Mouse (Mus musculus) lung, embryonic 14.5 days (tissue): ENCODE data around the gene Arhgdia. TPM values are rescaled to one million over a fixed set of nuclear protein-coding genes. Genes with fewer than 3 reads are reported as not detected.
A peak's percentile ranks its signal among the peaks of the same experiment; 100 is the strongest.

Experiments used
- ATAC-seq: fragments of 200-750 bp; cut with Nextera tagmentation; 2 replicates; pipeline ENCODE4 v1.8.0; 2017; ENCODE audit warnings: mild to moderate bottlenecking, moderate TSS enrichment, moderate library complexity; ENCODE audit not compliant: insufficient read depth
- DNase-seq: peaks from one replicate; pipeline ENCODE4 v3.0.0-alpha.2; 2015
- H3K27ac ChIP-seq: fragments of 300-500 bp; sonication (generic); 2 replicates; pipeline ENCODE4 v1.5.1; 2014; ENCODE audit warnings: low read depth, mild to moderate bottlenecking, moderate library complexity
- H3K27me3 ChIP-seq: fragments of 300-500 bp; sonication (generic); 2 replicates; pipeline ENCODE4 v1.6.1; 2014; ENCODE audit warnings: low read length, control low read depth; ENCODE audit not compliant: insufficient read depth
- H3K36me3 ChIP-seq: fragments of 300-500 bp; sonication (generic); 2 replicates; pipeline ENCODE4 v1.6.1; 2014; ENCODE audit warnings: control low read depth; ENCODE audit not compliant: insufficient read depth
- H3K4me1 ChIP-seq: fragments of 300-500 bp; sonication (generic); 2 replicates; pipeline ENCODE4 v1.6.1; 2014; ENCODE audit warnings: antibody characterized with exemption, control low read depth; ENCODE audit not compliant: insufficient read depth
- H3K4me2 ChIP-seq: fragments of 300-500 bp; sonication (generic); 2 replicates; pipeline ENCODE4 v1.6.1; 2014; ENCODE audit warnings: mild to moderate bottlenecking
- H3K4me3 ChIP-seq: fragments of 300-500 bp; sonication (generic); 2 replicates; pipeline ENCODE4 v1.5.1; 2014; ENCODE audit warnings: low read depth, low read length
- H3K9ac ChIP-seq: fragments of 300-500 bp; sonication (generic); 2 replicates; pipeline ENCODE4 v1.6.1; 2014
- H3K9me3 ChIP-seq: fragments of 300-500 bp; sonication (generic); 2 replicates; pipeline ENCODE4 v1.6.1; 2016; ENCODE audit warnings: low read depth, low read length, control low read depth
- CTCF ChIP-seq: IDR thresholded peaks from 2 replicates; pipeline ENCODE4 v1.5.1; 2016; ENCODE audit warnings: antibody characterized with exemption, low read depth
- WGBS: fragments of 180-500 bp; shearing (Covaris S2); extraction: QIAGEN DNeasy Blood & Tissue Kit; methylation state at CpG from one replicate; pipeline ENCODE4 v1.1.7; 2014; 5-methylcytosine and 5-hydroxymethylcytosine counted together
- polyA plus RNA-seq: library from polyadenylated mRNA; unstranded; fragments of >200 nt; fragmentation: Nextera tagmentation; extraction: Ambion mirVana; gene quantifications from 2 replicates; pipeline ENCODE4 v1.2.1, GENCODE M21; 2014

The Arhgdia gene
- polyA plus RNA-seq, 1 experiment from 2014 or later: 734 TPM

DNA sequence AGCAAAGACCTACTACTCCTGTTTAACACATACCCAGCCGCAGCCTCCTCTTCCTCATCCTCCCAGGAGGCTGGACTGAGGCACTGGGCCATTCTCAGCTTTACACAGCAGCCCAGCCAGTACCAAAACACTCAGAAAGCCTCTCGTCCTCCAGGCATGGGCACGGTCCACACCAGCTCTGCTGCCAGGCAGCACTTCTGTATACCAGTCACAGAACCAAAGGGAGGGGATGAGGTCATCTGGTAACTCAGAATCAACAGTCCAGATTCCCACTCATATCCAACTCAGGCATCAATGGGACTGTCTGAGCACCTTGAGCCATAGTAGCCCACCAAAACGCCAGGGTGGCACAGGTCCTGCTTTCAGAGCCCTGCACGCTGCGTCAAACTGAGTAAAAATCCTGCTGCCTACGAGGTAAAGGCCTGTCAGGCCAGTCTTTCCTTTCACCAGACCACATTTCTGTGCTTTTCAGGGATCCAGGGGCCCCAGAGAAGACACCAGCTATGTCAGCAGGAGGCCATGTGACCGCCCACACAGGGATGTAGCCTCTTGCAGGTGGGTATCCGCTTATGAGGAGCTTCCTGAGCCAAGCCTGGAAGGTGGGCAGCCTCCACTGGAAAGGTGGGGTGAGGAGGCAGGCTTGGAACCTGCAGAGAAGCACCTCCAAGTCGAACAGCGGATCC is 45.5 kb upstream of the Arhgdia start:
- ATAC-seq (no peak), DNase-seq (no peak)
- WGBS: 90% methylated on average over 11 of the region's 11 CpGs

DNA sequence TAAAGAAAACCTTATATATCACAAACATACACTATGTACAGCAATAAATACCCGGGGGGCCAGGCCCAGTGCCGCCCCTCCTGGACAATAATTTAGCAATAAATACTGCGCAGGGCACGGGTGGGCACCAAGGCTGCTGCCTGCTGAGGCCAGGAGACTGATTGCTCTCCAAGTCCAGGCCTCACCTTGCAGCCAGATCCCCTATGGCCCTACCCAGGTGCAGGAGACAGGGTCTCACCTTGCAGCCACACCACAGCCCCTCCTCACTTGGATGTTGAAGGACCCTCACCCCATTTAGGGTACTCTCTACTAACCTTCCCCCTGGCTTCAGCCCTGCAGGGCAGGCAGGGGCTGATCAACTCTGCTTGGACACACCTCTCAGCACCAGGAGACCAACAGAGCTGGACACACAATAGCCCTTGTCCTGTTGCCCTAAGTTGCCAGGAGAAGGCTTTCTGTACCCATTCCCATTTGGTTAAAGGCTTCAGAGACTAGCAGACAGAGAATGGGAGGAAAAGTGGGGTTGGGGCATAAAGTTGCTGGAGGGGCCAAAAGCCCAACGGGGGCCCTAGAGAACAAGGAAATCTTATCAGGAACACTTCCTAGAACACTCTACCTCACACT is 43.8 kb upstream of the Arhgdia start, which contains the start of gene Sirt7:
Sirt7 (minus strand) TSS at position 89 of the 624 bp plus-strand sequence.
- WGBS: 22% methylated on average over 5 of the region's 5 CpGs
- peaks cover 64% of the 10 kb centered on the region for H3K36me3 ChIP-seq
- peak; percentile 22; the same call in 1 of the 2 replicates for ATAC-seq

More for the DNA sequence above, 45.5 kb upstream of the Arhgdia start:
- H3K9me3 ChIP-seq: no peaks in the 10 kb centered on the region
- peaks cover 17% of the 10 kb centered on the region for H3K4me1 ChIP-seq
- H3K27me3 ChIP-seq: no peaks in the 10 kb centered on the region
- H3K9ac ChIP-seq: no peak overlapping the region
- no peak overlapping the region for H3K4me2 ChIP-seq
- H3K4me3 ChIP-seq: no peak overlapping the region
- peaks cover 49% of the 10 kb centered on the region for H3K36me3 ChIP-seq
- no peak overlapping the region for H3K27ac ChIP-seq
- TF ChIP-seq CTCF: no peak

DNA sequence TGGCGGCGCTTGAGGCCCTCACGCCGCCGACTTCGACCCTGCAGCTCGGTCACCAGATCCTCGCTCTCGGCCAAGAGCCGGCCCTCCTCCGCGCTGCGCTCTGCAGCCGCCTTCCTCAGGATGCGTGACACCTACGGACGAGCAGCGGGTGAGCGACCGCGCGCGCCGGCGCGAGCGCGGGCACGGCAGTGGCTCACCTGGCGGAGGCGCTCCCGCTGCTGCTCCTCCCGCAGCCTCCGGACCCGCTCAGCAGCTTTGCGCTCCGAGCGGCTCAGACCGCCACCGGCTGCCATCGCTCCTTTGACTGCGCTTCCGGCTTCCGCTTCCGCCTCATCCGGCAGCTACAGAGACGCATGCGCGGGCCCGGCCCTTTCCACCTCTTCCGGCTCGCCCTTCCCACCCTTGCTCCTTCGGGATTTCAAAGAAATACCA is 43.3 kb upstream of the Arhgdia start:
- Histone ChIP-seq H3K27ac (peak overlapping the region; percentile 77), H3K4me3 (peak overlapping the region; percentile 96), H3K9me3 (no peaks in the 10 kb centered on the region), H3K4me1 (peaks cover 3% of the 10 kb centered on the region), H3K9ac (peak overlapping the region; percentile 63), H3K36me3 (peaks cover 69% of the 10 kb centered on the region), H3K27me3 (no peaks in the 10 kb centered on the region), H3K4me2 (peak overlapping the region; percentile 99)
- WGBS: under 1% methylated on average over 53 of the region's 53 CpGs
- DNase-seq: peak; percentile 94
- no peak for TF ChIP-seq CTCF
- ATAC-seq: peak; percentile 82

More for the DNA sequence above, 43.8 kb upstream of the Arhgdia start, which contains the start of gene Sirt7:
- peaks cover 9% of the 10 kb centered on the region for H3K4me1 ChIP-seq
- DNase-seq: no peak
- no peaks in the 10 kb centered on the region for H3K9me3 ChIP-seq
- TF ChIP-seq CTCF: 0 out of 2 replicates have a peak, but pooled peaks have one; percentile 6
- H3K27ac ChIP-seq: peak within 1 kb of the TSS; percentile 77
- peak within 1 kb of the TSS; percentile 99 for H3K4me2 ChIP-seq
- H3K4me3 ChIP-seq: peak within 1 kb of the TSS; percentile 96
- no peaks in the 10 kb centered on the region for H3K27me3 ChIP-seq
- H3K9ac ChIP-seq: peak within 1 kb of the TSS; percentile 63

DNA sequence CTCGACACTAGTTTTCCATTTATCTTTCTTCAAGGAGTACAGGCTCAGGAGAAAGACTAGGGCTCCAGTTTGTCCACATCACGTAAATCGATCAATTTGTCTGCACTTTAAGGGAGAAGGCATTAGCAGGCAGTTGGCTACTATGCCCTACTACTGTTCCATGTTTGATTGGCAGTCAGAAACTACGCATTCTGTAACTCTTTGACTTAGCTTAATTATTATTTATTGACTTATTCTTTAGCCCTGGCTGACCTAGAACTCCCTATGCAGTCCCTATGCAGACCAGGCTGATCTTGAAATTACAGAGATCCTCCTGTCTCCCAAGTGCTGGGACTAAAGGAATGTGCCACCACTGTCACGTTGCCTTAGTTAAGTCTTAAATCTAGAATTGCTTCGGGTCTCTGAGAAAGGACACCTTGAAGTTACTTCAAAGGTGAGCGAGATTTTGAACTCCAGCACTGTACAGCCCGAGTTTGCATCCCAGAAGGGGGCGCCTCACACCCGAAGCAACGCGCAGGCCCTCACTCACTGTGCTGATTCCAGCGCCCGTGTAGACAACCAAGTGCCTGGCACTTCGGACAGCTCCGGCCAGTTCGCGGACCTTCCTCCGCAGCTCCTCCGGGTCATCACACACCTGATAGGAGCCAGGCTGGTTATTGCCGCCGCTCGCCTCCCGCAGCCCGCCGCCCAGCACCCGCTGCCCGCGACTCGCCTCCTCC is 42.7 kb upstream of the Arhgdia start:
- TF ChIP-seq CTCF: peak; percentile 63
- no peaks in the 10 kb centered on the region for H3K27me3 ChIP-seq
- peak; percentile 78 for DNase-seq
- no peaks in the 10 kb centered on the region for H3K9me3 ChIP-seq
- WGBS: 11% methylated on average over 30 of the region's 30 CpGs
- peak; percentile 81 for ATAC-seq
- peak overlapping the region; percentile 77 for H3K27ac ChIP-seq
- peak overlapping the region; percentile 63 for H3K9ac ChIP-seq
- H3K4me3 ChIP-seq: peak overlapping the region; percentile 96
- peaks cover 3% of the 10 kb centered on the region; the same call in 1 of the 2 replicates for H3K4me1 ChIP-seq
- peak overlapping the region; percentile 99 for H3K4me2 ChIP-seq
- H3K36me3 ChIP-seq: peaks cover 66% of the 10 kb centered on the region

DNA sequence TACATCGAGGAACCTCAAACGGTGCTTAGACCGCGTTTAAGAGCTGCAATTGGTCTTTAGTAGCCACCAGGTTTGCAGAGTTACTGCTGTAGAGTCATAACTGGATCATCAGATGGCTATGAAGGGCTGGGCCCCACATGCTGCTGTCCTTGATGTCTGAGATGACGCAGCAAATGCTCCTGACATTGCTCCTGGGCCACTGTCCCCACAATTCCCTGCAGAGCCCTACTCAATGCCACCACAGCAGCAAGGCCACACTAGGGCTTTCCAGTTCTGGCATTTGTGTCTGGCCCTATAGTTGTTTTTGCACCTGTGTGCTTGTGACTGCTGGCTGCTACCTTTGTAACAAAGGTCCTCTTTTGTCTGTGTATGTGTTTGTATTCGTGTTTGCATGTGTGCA is 41.4 kb upstream of the Arhgdia start:
- Histone ChIP-seq H3K9me3 (no peaks in the 10 kb centered on the region), H3K4me3 (no peak overlapping the region), H3K27me3 (no peaks in the 10 kb centered on the region), H3K4me2 (no peak overlapping the region), H3K9ac (no peak overlapping the region), H3K27ac (no peak overlapping the region), H3K4me1 (peaks cover 3% of the 10 kb centered on the region; the same call in 1 of the 2 replicates), H3K36me3 (peaks cover 67% of the 10 kb centered on the region)
- DNase-seq (no peak), ATAC-seq (no peak)
- 89% methylated on average over 6 of the region's 6 CpGs for WGBS
- no peak for TF ChIP-seq CTCF

DNA sequence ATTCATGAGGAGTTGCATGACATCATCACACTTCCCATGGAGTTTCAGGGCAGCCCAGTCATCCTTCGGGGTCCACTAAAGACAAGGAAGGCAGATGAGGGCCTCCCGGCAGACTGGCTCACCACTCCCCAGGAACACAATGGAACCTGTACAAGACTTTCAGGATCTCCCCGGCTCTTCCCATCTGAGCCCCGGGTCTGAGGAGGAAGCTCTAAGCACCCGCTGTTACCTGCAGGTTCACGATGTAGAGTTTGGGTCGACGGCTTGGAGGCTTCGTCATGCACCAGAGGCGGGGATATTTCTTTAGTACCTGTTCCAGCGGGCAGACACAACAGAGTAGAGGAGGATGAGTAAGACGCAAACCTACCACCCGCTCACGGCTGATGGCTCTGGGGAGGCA is 38.8 kb upstream of the Arhgdia start:
- DNase-seq (no peak), ATAC-seq (no peak)
- Histone ChIP-seq H3K4me1 (peaks cover 6% of the 10 kb centered on the region; the same call in 1 of the 2 replicates), H3K27ac (no peak overlapping the region), H3K9ac (no peak overlapping the region), H3K4me3 (no peak overlapping the region), H3K9me3 (no peaks in the 10 kb centered on the region), H3K27me3 (no peaks in the 10 kb centered on the region), H3K36me3 (peaks cover 61% of the 10 kb centered on the region), H3K4me2 (no peak overlapping the region)
- 90% methylated on average over 14 of the region's 14 CpGs for WGBS
- no peak for TF ChIP-seq CTCF
